Mouse (Mus musculus) urinary bladder, postnatal 14 days (tissue): Measurements from ENCODE around the gene Ppm1l.

Experiments
- DNase-seq: peaks from one replicate; pipeline ENCODE4 v3.0.0; 2021; ENCODE audit warnings: low spot score

The Ppm1l gene

GRCm38 (mm10) chr3:69440761-69441160 is 124.1 kb downstream of the Ppm1l start:
- DNase-seq, result no peak

DNA sequence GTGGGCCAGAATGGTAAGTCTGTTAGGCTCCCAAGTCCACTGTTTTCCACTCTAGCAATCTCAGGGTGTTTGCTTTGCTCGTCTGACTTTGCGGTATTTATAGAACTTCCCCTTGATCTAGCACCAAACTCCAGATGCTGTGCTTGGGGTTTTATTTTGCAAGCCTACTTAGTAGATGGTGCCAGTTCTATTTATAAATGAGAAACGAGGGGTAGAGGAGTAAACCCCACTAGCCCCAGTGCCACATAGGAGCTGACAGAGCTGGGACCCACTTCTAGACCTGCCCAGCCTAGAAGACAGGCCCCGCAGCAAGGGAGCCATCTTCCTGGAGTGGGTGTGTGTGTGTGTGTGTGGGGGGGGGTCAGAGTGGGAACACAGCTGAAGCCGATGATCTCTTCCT is 130.3 kb downstream of the Ppm1l start:
- no peak for DNase-seq

DNA sequence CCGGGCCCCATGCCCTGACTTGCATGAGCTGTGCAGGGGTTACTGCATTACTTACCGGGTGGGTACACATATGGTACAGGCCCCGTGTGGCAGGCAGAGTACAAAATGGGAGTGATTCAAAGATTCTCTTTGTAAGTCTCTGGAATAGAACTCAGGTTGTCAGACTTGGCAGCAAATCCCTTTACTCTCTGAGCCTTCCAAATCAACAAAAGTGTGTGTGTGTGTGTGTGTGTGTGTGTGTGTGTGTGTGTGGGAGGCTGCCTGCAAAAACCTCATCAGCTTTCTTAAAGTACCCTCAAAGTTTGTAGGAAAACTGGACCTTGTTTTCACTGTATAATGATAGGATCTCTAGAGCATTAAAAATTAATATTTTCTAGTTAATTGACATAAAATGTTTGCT is 132.4 kb downstream of the Ppm1l start:
- DNase-seq, result no peak

DNA sequence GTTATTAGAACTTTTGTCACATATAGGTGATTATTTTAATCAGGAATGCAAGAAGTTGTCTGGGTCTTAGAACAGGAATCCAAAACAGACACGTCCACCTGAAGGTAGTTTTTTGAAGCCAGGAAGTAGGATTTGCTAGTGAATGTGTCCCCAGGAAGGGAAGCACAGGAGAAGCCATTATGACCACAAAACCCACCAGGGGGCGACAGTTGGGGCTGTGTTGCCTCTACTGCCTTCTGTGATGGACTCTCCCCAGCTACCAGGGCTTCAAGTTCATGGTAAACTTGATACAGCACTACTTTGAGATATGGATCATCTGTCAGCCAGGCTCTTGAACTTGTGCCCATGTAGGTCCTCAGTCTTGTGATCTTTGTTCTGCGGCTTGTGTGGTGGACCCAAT is 137.7 kb downstream of the Ppm1l start:
- DNase-seq, result no peak

- no peak for DNase-seq
Observed at GRCm38 (mm10) chr3:69456071-69456470, 139.4 kb downstream of the Ppm1l start.

DNA sequence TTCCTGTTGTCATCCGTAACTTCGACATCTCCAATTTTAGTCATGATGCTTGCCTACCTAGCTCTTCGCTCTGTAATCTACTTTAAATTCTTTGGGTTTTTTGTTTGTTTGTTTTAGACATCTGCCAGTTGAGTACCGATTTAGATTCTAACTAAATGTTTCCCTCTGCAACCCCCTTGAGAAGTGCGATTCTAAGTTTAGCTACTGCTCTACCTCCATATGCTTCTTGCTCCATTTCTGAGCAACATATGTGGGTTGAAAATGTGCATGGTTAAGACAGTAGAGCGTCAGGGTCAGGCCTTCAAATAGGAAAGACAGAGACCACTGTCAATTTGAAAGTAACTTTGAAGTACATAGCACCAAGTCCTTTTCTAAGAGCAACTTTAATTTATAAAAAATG is 142.1 kb downstream of the Ppm1l start:
- DNase-seq, result no peak

GRCm38 (mm10) chr3:69461956-69462355 is 145.3 kb downstream of the Ppm1l start:
- no peak for DNase-seq

GRCm38 (mm10) chr3:69465751-69466150 is 149.1 kb downstream of the Ppm1l start:
- DNase-seq, result no peak

- DNase-seq, result no peak
Observed at GRCm38 (mm10) chr3:69468280-69469008, 151.8 kb downstream of the Ppm1l start.

- DNase-seq, result no peak
Observed at GRCm38 (mm10) chr3:69469463-69470141, 152.9 kb downstream of the Ppm1l start.

DNA sequence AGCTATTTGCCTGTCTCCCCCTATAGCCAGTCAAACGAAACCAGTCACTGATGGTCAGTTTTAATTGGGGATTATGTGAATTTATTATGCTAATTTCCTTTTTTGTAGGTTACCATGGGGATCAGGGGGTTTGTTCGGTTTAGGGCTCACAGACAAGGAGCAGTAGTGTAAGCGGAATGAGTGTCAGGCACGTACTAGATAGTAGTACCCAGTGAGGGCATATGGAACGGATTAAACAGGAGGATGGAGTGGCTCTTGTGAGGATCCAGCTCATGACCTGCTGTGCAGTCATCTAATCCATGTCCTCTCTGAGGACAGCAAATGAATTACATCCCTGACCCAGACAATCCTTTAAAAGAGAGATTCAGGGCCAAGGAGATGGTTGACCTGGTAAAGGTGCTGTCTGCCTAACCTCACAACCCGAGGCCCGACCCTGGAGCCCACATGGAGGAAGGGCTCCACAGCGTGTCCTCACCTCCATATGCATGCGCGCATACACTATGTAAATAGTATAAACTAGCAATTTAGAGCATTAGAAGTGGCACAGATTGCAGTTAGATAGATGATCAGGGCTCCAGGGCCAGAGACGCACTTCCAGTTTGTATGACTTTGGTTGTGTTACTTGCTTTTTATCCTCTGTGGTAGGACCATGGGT is 153.6 kb downstream of the Ppm1l start:
- no peak for DNase-seq

DNA sequence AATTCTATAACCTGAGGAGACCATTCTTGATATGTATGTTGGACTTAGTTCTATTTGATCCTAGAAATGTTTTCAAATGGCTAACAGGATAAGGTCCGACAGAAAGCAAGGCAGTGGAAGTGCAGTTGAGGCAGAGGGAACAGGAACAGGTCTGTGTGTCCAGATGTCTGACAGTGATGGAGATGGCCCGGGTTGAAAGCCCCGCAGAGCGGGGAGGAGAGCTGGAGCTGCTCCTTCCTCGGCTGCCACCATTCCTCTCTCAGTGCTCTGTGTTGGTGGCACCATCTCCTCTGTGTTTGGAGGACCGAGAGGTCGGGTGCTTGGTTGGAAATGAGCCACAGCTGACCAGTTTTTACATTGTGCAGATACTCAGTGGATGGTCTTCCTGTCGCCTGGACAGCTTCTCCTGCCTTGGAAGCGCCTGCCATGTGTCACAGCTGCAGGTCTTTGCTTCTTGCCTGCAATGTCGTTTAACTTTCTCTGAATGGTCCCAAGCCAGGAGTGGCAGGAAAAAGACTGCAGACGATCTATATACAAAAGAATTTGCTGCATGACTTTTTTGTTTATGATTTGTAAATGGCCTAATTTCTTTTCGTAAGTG is 159.3 kb downstream of the Ppm1l start:
- no peak for DNase-seq

GRCm38 (mm10) chr3:69479937-69480336 is 163.3 kb downstream of the Ppm1l start:
- DNase-seq, result no peak

- DNase-seq, result peak; percentile 64
Observed at GRCm38 (mm10) chr3:69481835-69482234, 165.2 kb downstream of the Ppm1l start.

- DNase-seq, result no peak
Observed at GRCm38 (mm10) chr3:69484006-69484574, 167.4 kb downstream of the Ppm1l start.

DNA sequence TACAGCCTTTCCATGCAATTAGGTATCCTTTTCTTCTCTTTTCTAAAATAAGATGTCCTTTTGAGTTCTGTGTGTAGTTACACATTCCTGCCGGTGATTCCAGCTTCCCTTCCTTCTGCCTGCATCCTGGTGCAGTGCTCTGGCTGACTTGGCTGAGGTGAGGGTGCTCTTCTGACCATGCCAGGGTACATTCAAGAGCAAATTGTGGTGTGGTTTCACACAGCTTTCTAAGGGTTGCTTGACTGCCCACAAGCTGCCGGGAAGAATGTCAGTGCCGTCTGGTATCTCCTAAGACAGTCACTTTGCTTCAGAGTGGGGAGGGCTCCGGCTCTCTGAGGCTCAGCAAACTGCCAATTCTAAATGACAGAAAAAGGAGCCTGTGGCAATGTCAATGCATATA is 167.9 kb downstream of the Ppm1l start:
- no peak for DNase-seq

- DNase-seq, result no peak
Observed at GRCm38 (mm10) chr3:69485347-69485746, 168.7 kb downstream of the Ppm1l start.

- DNase-seq, result no peak
Observed at GRCm38 (mm10) chr3:69485756-69486155, 169.1 kb downstream of the Ppm1l start.

DNA sequence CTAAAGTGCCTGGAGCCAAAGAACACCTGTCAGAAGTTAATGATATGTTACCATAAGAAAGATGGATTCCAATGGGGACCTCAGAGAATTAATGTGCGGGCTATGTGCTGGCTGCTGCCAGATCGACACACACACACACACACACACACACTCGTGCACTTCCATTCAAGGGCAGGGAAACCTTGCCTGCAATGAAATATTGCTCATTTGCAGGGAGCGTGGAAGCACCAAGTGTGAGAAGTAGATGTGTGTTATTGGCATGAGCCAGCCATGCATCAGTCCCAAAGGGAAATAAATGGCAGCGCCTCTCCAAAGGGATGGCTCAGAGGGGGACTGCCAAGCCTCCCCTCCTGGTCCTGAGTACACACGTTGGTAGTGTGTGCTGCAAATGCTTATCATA is 170.8 kb downstream of the Ppm1l start:
- no peak for DNase-seq

DNA sequence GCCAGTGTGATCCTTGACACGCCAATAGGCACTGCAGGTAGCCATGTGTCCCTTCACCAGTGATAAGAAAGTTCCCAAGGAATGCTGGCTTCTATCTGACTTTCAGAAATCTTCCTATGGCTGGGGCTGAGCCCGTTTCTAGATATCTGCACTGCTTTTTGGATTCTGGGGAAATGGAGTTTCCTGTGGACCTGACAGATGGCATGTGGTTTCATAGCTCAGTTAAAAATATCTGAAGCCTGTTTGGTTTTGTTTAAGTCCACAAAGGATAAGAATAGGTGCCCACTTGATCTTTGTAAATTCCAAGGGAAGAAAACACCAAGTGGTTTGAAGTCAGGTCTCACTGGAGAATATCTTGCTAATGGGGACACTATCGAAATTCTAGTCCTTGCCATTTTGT is 173.0 kb downstream of the Ppm1l start:
- no peak for DNase-seq

DNA sequence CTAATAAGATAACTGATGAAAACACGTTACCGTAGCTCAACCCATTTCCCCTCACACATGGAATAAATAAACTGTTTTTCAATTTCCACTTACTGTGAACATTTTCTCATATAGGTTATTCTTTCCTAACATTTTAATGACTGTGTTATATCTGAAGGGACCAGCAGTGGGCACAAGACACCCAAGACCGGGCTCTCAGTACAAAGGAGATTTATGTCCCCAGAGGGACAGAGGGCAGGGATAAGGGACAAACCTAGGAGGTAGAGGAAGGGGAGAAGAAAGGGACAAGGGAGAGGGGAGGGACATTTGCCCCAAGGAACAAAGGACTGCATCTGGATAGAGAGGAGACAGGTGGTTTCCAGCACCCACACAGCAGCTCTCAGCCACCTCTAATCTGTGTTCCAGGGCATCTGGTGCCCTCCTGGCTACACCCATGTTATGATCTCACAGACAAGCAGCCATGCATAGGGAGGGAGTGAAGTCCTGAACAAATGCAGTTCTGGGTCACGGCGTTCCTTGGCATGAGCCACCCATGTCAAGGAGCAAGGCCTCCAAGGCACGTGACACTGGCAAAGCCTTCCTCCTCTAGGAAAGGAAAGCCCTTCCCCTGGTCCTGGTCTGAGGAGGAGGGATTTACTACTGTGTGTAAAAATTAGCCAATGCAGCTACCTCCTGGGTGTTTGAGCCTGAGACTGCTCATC is 174.5 kb downstream of the Ppm1l start:
- no peak for DNase-seq
